Mouse (Mus musculus) granulocyte monocyte progenitor cell, adult 5-6 weeks (primary cell): ENCODE data around the gene Serpinb2. TPM values are rescaled to one million over a fixed set of nuclear protein-coding genes. Genes with fewer than 3 reads are reported as not detected.

Experiments used
- ATAC-seq: replicated peaks from 2 replicates; pipeline ENCODE4 v1.8.0; 2016; ENCODE audit warnings: mild to moderate bottlenecking, moderate TSS enrichment, inconsistent platforms; ENCODE audit not compliant: poor library complexity, severe bottlenecking
- total RNA-seq, 2 experiments: library from RNA; stranded (forward) in 1 of 2; stranded (reverse) in 1 of 2; fragments of 200-712, 200-1000 nt in 1 of 2; fragments of >200 nt in 1 of 2; fragmentation: Nextera tagmentation in 1 of 2; gene quantifications; 2 replicates each; pipeline ENCODE4 v1.2.3; 2014 to 2017

Gene Serpinb2
- total RNA-seq, 2 experiments from 2014 or later, result 0.46 TPM; not detected in 1

DNA sequence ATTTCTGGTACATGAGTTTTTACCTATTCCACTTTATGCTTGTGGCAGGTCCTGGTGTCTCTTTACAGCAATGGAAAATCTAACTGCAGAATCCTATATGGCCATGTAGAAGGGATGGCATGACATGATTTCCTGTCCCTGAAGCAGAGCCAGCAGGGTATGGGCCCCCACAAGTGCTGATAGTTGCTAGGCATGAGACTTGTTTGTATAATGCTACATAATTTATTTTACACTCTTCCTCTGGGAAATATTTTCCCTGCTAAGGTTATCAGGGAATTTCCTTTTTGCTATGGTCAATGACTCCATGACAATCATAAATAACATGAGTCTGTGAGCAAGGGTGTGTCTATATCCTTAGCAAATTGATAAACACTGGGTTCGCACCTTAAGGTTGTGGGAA is 66.3 kb downstream of the Serpinb2 start:
- ATAC-seq, result no peak

- no peak for ATAC-seq
Measured at GRCm38 (mm10) chr1:107581220-107581619, 70.0 kb downstream of the Serpinb2 start.

DNA sequence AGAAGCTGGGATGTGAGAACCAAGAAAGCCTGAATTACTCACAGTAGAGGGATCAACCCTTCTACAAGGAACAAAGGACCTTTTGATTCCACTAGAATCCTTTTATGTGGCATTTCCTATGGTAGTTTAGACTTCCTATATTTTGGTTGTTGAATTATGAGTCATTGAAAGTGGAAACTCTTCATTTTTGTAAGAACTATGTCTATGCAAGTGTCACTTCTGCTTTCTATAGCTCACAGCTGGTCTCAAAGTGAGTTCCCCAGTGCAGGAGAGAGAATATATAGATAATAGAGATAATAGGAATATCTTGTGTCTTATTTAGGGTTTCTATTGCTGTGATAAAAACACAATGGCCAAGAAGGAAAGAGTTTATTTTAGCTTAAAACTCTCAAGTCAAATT is 71.7 kb downstream of the Serpinb2 start:
- peak; percentile 77 for ATAC-seq

DNA sequence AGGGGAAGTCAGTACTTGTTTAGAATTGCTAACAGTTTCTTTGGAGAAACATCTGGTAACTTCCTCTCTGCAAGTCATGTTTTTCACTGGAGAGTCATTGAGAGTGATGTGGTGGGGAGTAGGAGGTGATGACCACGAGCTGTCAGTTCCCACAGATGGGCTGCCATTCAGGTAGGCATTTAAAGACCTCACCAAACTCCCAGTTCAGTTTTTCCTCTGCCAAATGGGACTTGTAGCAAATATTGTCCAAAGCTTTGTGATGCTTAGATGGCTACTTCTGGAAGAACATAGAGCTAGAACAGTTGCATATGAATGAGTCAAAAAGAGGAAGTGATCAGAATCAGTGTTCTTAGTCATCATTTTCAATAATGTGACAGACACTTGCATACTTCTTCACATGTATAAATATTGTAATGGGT is 72.7 kb downstream of the Serpinb2 start:
- peak; percentile 86 for ATAC-seq

DNA sequence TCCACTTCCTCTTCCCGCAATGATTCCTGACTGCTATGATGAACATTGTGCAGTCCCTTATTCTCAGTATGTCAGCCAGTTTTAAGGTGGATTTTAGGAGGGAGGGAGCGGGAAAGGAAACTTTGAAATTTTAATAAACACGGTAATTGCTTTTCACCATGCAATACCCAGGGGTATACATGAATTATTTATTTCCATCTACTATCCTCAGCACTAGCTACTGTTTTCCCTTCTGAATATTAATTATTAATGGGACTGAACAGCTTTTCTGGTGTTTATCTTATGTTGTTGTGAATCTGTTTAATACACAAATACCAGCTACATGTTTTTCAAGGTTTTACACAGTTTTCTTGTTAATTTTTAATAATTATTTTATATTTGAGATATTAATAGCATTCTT is 73.7 kb downstream of the Serpinb2 start:
- ATAC-seq, result no peak

Other genes with a start within 250 kb of the Serpinb2 start
- gene Serpinb3b, start 233.1 kb upstream of the Serpinb2 start, total RNA-seq (2014; fragmentation: Nextera tagmentation), result not detected in 2 replicates
- not detected in 2 replicates for gene Serpinb3b, start 233.1 kb upstream of the Serpinb2 start, total RNA-seq (2017)
- not detected in 2 replicates for gene Serpinb3c, start 233.1 kb upstream of the Serpinb2 start, total RNA-seq (2014; fragmentation: Nextera tagmentation)
- gene Serpinb3c, start 233.1 kb upstream of the Serpinb2 start, total RNA-seq (2017), result not detected in 2 replicates
- gene Serpinb11, start 150.2 kb upstream of the Serpinb2 start, total RNA-seq (2014; fragmentation: Nextera tagmentation), result not detected in 2 replicates
- not detected in 2 replicates for gene Serpinb11, start 150.2 kb upstream of the Serpinb2 start, total RNA-seq (2017)
- gene Serpinb7, start 111.8 kb upstream of the Serpinb2 start, total RNA-seq (2014; fragmentation: Nextera tagmentation), result not detected in 2 replicates
- not detected in 2 replicates for gene Serpinb7, start 111.8 kb upstream of the Serpinb2 start, total RNA-seq (2017)
- gene Serpinb8, start 78.6 kb downstream of the Serpinb2 start, total RNA-seq (2014; fragmentation: Nextera tagmentation), result 0.68 and 0.82 TPM in 2 replicates
- gene Serpinb8, start 78.6 kb downstream of the Serpinb2 start, total RNA-seq (2017), result 0.52 TPM in 1 of 2 replicates, not detected in the other